In the genomic region with DNA sequence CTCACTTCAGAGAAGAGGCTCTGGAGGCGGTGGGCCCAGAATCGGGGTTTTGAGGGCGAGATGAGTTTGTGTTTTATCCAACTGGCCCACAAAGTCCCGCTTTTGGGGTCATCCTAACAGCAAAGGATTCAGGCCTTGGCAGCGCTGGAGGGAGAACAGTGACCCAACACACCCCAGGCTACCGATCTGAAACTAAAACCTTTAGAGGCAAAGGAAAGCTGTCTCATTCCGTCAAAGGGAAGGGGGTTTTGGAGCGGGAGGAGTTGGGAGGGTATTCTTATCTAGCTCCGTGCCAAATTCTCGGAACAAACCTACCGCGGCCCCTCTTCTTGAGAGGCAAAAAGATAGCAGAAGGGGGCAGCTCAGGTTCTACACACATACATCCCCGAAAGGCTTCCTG, we compare ENCODE assay signal across 8 mouse cellular contexts.
DNase-seq lines count a peak whose midpoint lies in the region; ATAC-seq lines count a peak whose summit lies in the region.

No protein-coding gene starts in this region.

- no peak overlapping the region for H3K27ac ChIP-seq in heart, embryonic 11.5 days (ENCODE audit: low read depth, low read length)
- no peak overlapping the region for H3K27ac ChIP-seq in embryonic facial prominence, embryonic 10.5 days (replicated peaks)
- no peak overlapping the region for H3K27ac ChIP-seq in hindbrain, embryonic 15.5 days (replicated peaks)
- no peak overlapping the region for H3K27ac ChIP-seq in midbrain, embryonic 12.5 days (replicated peaks)

- H3K4me3 ChIP-seq in heart, embryonic 11.5 days (ENCODE audit: low read depth, low read length) = peak overlapping the region; percentile 18
- H3K4me3 ChIP-seq in embryonic facial prominence, embryonic 10.5 days = peak overlapping the region; percentile 19; the same call in 1 of the 2 replicates
- H3K4me3 ChIP-seq in hindbrain, embryonic 15.5 days = peak overlapping the region; percentile 84
- 0 out of 2 replicates have a peak overlapping the region, but pooled peaks have one; percentile 12 for H3K4me3 ChIP-seq in midbrain, embryonic 12.5 days

- intact Hi-C loops in heart, postnatal 10 days (cut with DNase I) = loop anchor here (5.0 kb wide), 3 partner anchors 83 to 283 kb away; a partner anchor contains a TSS
- intact Hi-C loops in gastrocnemius, postnatal 36 days (cut with DNase I) = loop anchor here (5.0 kb wide), 2 partner anchors 83 to 133 kb away; no protein-coding TSS in a partner anchor

- no peak overlapping the region for H3K9ac ChIP-seq in heart, embryonic 11.5 days (ENCODE audit: low read depth, low read length)
- no peak overlapping the region for H3K9ac ChIP-seq in hindbrain, embryonic 15.5 days
- H3K9ac ChIP-seq in midbrain, embryonic 12.5 days (replicated peaks) = no peak overlapping the region

- no peak for ATAC-seq in heart, embryonic 11.5 days (replicated peaks; ENCODE audit: insufficient number of reproducible peaks, low FRiP score, low TSS enrichment)
- no peak for ATAC-seq in hindbrain, embryonic 15.5 days (ENCODE audit: low FRiP score, low read depth)
- ATAC-seq in midbrain, embryonic 12.5 days (ENCODE audit: low FRiP score, low read depth) = no peak
- ATAC-seq in granulocyte monocyte progenitor cell, adult 5-6 weeks (replicated peaks; ENCODE audit: poor library complexity, severe bottlenecking) = no peak

- no peak for DNase-seq in heart, postnatal 10 days
- DNase-seq in embryonic facial prominence, embryonic 10.5 days (ENCODE audit: low spot score) = no peak
- no peak for DNase-seq in gastrocnemius, postnatal 36 days
- DNase-seq in kidney, postnatal 10 days = no peak

- H3K4me1 ChIP-seq in heart, embryonic 11.5 days (ENCODE audit: control insufficient read depth, insufficient read depth, low read length) = peaks cover 3% of the 10 kb centered on the region; the same call in 1 of the 2 replicates
- H3K4me1 ChIP-seq in embryonic facial prominence, embryonic 10.5 days = peaks cover 44% of the 10 kb centered on the region
- H3K4me1 ChIP-seq in hindbrain, embryonic 15.5 days (replicated peaks) = peaks cover 26% of the 10 kb centered on the region
- peaks cover 63% of the 10 kb centered on the region for H3K4me1 ChIP-seq in midbrain, embryonic 12.5 days

- no peaks in the 10 kb centered on the region for H3K36me3 ChIP-seq in heart, embryonic 11.5 days (ENCODE audit: control insufficient read depth, insufficient read depth, low read length)
- H3K36me3 ChIP-seq in embryonic facial prominence, embryonic 10.5 days (replicated peaks) = no peaks in the 10 kb centered on the region
- H3K36me3 ChIP-seq in hindbrain, embryonic 15.5 days = no peaks in the 10 kb centered on the region
- H3K36me3 ChIP-seq in midbrain, embryonic 12.5 days = no peaks in the 10 kb centered on the region

- 9% methylated on average over 13 of the region's 13 CpGs for WGBS in heart, embryonic 11.5 days (ENCODE audit: insufficient replicate concordance)
- 9% methylated on average over 13 of the region's 13 CpGs for WGBS in embryonic facial prominence, embryonic 10.5 days
- WGBS in hindbrain, embryonic 15.5 days = 21% methylated on average over 13 of the region's 13 CpGs
- WGBS in midbrain, embryonic 12.5 days = 9% methylated on average over 13 of the region's 13 CpGs

- peaks cover 16% of the 10 kb centered on the region for H3K27me3 ChIP-seq in heart, embryonic 11.5 days (ENCODE audit: control insufficient read depth, insufficient read depth, low read length)
- peaks cover 98% of the 10 kb centered on the region for H3K27me3 ChIP-seq in embryonic facial prominence, embryonic 10.5 days (replicated peaks; ENCODE audit: low read depth, poor library complexity, severe bottlenecking)
- H3K27me3 ChIP-seq in hindbrain, embryonic 15.5 days = 0 out of 2 replicates have a peak, but pooled peaks cover 13% of the 10 kb centered on the region
- H3K27me3 ChIP-seq in midbrain, embryonic 12.5 days = peaks cover 74% of the 10 kb centered on the region

- H3K4me2 ChIP-seq in heart, embryonic 11.5 days = peak overlapping the region; percentile 98
- peak overlapping the region; percentile 99 for H3K4me2 ChIP-seq in hindbrain, embryonic 15.5 days
- peak overlapping the region; percentile 99 for H3K4me2 ChIP-seq in midbrain, embryonic 12.5 days (replicated peaks)

- no peaks in the 10 kb centered on the region for H3K9me3 ChIP-seq in heart, embryonic 11.5 days (replicated peaks; ENCODE audit: control insufficient read depth, low read length)
- no peaks in the 10 kb centered on the region for H3K9me3 ChIP-seq in embryonic facial prominence, embryonic 10.5 days
- no peaks in the 10 kb centered on the region for H3K9me3 ChIP-seq in hindbrain, embryonic 15.5 days
- H3K9me3 ChIP-seq in midbrain, embryonic 12.5 days = no peaks in the 10 kb centered on the region

Comparison
In these comparisons a context has a peak if more than half of its experiments do, and no peak if none do; other contexts are left out.
1. H3K4me3 ChIP-seq: peak in every context shown above with its lines; median percentile 84 in hindbrain, embryonic 15.5 days; 19 in embryonic facial prominence, embryonic 10.5 days; 18 in heart, embryonic 11.5 days; 12 in midbrain, embryonic 12.5 days.